ENCODE assay signal across 19 mouse cellular contexts in the genomic region with DNA sequence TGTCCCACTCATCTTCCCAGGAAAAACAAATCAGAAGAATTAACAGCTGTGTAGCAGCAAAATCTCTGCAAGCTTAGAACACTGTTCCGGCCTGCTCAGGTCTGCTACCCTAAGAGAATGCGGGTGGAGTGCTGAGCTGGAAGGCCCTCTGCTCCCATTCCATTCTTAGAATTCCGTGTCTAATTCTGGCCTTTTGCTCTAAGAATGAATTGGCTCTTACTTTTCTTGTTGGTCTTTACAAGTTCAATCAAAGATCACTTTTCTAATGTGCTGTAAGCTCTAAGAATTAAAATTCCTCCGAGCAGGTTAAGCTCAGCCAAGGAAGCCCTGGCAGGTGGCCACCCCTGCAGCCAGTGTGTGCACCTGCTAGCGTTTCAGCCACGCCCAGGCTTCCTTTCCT. TPM values are rescaled to one million over a fixed set of nuclear protein-coding genes. Genes with fewer than 3 reads are reported as not detected.
DNase-seq lines count a peak whose midpoint lies in the region; ATAC-seq lines count a peak whose summit lies in the region.
"Had no signal": no experiment of that assay in that cellular context is flagged by ENCODE, and none has a peak within 500 bp of the region (broad histone marks: within the 10 kb centered on the region; RNA-seq: fewer than 3 reads in every experiment).

No protein-coding gene starts in this region.

- H3K4me1 ChIP-seq in heart, embryonic 16.5 days (ENCODE audit: control insufficient read depth, insufficient read depth, low read length) = peaks cover 18% of the 10 kb centered on the region
- H3K4me1 ChIP-seq in neural tube, embryonic 13.5 days (replicated peaks) = peaks cover 70% of the 10 kb centered on the region
- H3K4me1 ChIP-seq: liver, embryonic 15.5 days had no signal

- no peak overlapping the region for H3K9ac ChIP-seq in heart, embryonic 16.5 days (ENCODE audit: low read length)
- no peak overlapping the region for H3K9ac ChIP-seq in neural tube, embryonic 13.5 days
- H3K9ac ChIP-seq: liver, embryonic 15.5 days; neural tube, embryonic 15.5 days had no signal

- 52% methylated on average over 6 of the region's 6 CpGs for WGBS in heart, embryonic 16.5 days
- WGBS in neural tube, embryonic 13.5 days = 48% methylated on average over 6 of the region's 6 CpGs

- peaks cover 3% of the 10 kb centered on the region; the same call in 1 of the 2 replicates for H3K36me3 ChIP-seq in heart, embryonic 16.5 days (ENCODE audit: control insufficient read depth, insufficient read depth)
- peaks cover 18% of the 10 kb centered on the region for H3K36me3 ChIP-seq in neural tube, embryonic 13.5 days

- no peaks in the 10 kb centered on the region for H3K27me3 ChIP-seq in heart, embryonic 16.5 days (ENCODE audit: control insufficient read depth, insufficient read depth, low read length)
- H3K27me3 ChIP-seq in neural tube, embryonic 13.5 days = no peaks in the 10 kb centered on the region
- H3K27me3 ChIP-seq: liver, embryonic 15.5 days; neural tube, embryonic 15.5 days; Patski had no signal

- DNase-seq in heart, adult 8-10 months (ENCODE audit: low spot score) = no peak
- DNase-seq in neural tube, embryonic 10.5 days (ENCODE audit: extremely low spot score, low spot score) = no peak
- DNase-seq in kidney, adult 9 months = peak; percentile 32
- no peak for DNase-seq in adrenal gland, postnatal 10 days
- DNase-seq in spleen, adult 12 weeks (ENCODE audit: low spot score) = no peak
- no peak for DNase-seq in retina, postnatal 1 day
- DNase-seq: adrenal gland, postnatal 25 days; cerebellum, adult 8-10 months; gastrocnemius, postnatal 25 days; right cerebral cortex, postnatal 14 days had no signal

- H3K9me3 ChIP-seq in heart, embryonic 16.5 days (replicated peaks; ENCODE audit: control insufficient read depth, low read length) = no peaks in the 10 kb centered on the region
- H3K9me3 ChIP-seq in neural tube, embryonic 13.5 days = no peaks in the 10 kb centered on the region
- H3K9me3 ChIP-seq: limb, embryonic 10.5 days; liver, embryonic 15.5 days; neural tube, embryonic 15.5 days had no signal

- ATAC-seq in heart, embryonic 16.5 days (replicated peaks; ENCODE audit: extremely low read depth, insufficient read depth, low FRiP score) = 0 out of 2 replicates have a peak, but pooled peaks have one; percentile 37
- ATAC-seq in neural tube, embryonic 13.5 days (ENCODE audit: low read depth) = no peak
- ATAC-seq: forebrain, embryonic 14.5 days had no signal

- no peak overlapping the region for H3K4me3 ChIP-seq in heart, embryonic 16.5 days (ENCODE audit: low read length)
- no peak overlapping the region for H3K4me3 ChIP-seq in neural tube, embryonic 13.5 days
- H3K4me3 ChIP-seq: limb, embryonic 10.5 days; liver, embryonic 15.5 days; neural tube, embryonic 15.5 days had no signal

- no peak overlapping the region for H3K4me2 ChIP-seq in heart, embryonic 16.5 days (ENCODE audit: low read depth, low read length)
- H3K4me2 ChIP-seq in neural tube, embryonic 13.5 days = no peak overlapping the region
- H3K4me2 ChIP-seq: liver, embryonic 15.5 days; midbrain, embryonic 11.5 days; neural tube, embryonic 15.5 days had no signal

- 0 out of 2 replicates have a peak overlapping the region, but pooled peaks have one; percentile 24 for H3K27ac ChIP-seq in heart, embryonic 16.5 days (ENCODE audit: low read length)
- peak overlapping the region; percentile 46; the same call in 1 of the 2 replicates for H3K27ac ChIP-seq in neural tube, embryonic 13.5 days (replicated peaks)
- H3K27ac ChIP-seq: limb, embryonic 10.5 days; liver, embryonic 15.5 days had no signal

RNA-seq across cellular contexts. Expression of a gene that starts 43.3 kb away (rescaled TPM):
- polyA plus RNA-seq in heart, embryonic 16.5 days (2015; fragmentation: Nextera tagmentation; extraction: Ambion mirVana) = 0.04 TPM in 1 of 2 replicates, not detected in the other
- total RNA-seq in heart, adult 8-10 months (2022) = not detected
- 21.8 and 22.7 TPM in 2 replicates for polyA plus RNA-seq in neural tube, embryonic 13.5 days (2015; fragmentation: Nextera tagmentation; extraction: Ambion mirVana)
- under 1 TPM; 0.39 to 0.51 TPM for total RNA-seq in adrenal gland, postnatal 10 days (2021)
- total RNA-seq: adrenal gland, postnatal 25 days; gastrocnemius, postnatal 25 days had no signal
- polyA plus RNA-seq: limb, embryonic 10.5 days; liver, embryonic 15.5 days; stomach, embryonic 14.5 days had no signal
